Mouse (Mus musculus): ENCODE data around the gene Fam171a1.
"Not testable (repeated sequence)": the region's sequence is repeated elsewhere in the genome, so short reads cannot be mapped to it uniquely, and the experiment has no call there.

Fam171a1 gene

GRCm38 (mm10) chr2:3171774-3172173, 57.8 kb downstream of the Fam171a1 start:
- no peak for DNase-seq (ENCODE audit: low spot score)

- no peak for DNase-seq (ENCODE audit: low spot score)
These were observed 58.6 kb downstream of the Fam171a1 start for GRCm38 (mm10) chr2:3172656-3173055.

GRCm38 (mm10) chr2:3174890-3175289, 60.9 kb downstream of the Fam171a1 start:
- DNase-seq (ENCODE audit: low spot score) = no peak

- not testable (repeated sequence) for DNase-seq (ENCODE audit: low spot score)
These were observed 62.0 kb downstream of the Fam171a1 start for GRCm38 (mm10) chr2:3175988-3176387.

DNA sequence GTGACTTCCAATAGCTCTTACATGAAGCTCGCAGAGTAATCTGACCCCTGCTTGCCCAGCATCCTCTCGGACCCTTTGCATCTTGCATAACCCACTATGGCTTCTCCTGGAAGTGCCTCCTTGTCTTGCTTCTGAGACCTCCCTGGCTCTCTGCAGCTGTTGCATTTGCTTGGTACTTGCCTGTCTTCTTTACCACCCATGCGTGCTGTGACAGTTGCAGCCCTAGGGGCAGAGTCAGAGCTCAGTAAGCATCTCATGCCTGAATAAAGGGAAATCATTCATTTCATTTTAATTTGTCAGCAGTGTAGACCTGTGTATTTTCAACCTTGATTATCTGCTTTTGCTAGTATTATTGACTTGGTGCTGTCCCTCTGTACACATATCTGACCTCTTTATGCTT, 62.7 kb downstream of the Fam171a1 start:
- DNase-seq (ENCODE audit: low spot score) = no peak

DNA sequence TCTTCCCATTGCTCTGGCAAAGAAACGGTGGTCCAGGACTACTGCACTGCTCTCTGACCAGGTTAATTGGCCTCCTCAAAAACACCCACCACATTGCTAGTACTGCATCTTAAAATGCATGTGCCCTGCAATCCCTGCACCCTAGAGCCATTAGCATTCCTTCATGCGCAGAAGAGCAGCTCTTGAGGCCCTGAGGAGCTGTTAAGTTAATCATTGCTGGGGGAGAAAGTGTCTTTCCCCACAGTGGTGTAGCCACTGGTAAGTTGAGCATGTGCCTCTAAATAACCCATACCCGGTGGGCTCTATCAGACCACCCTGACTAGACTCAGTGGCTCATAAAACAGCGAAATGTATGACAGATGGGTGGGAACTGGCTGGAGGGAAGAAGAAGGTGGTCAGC, 66.5 kb downstream of the Fam171a1 start:
- no peak for DNase-seq (ENCODE audit: low spot score)

- DNase-seq (ENCODE audit: low spot score) = no peak
These were observed 69.6 kb downstream of the Fam171a1 start for GRCm38 (mm10) chr2:3183656-3184055.

GRCm38 (mm10) chr2:3185335-3185734, 71.3 kb downstream of the Fam171a1 start:
- no peak for DNase-seq (ENCODE audit: low spot score)

- no peak for DNase-seq (ENCODE audit: low spot score)
These were observed 74.9 kb downstream of the Fam171a1 start for GRCm38 (mm10) chr2:3188745-3189475.

DNA sequence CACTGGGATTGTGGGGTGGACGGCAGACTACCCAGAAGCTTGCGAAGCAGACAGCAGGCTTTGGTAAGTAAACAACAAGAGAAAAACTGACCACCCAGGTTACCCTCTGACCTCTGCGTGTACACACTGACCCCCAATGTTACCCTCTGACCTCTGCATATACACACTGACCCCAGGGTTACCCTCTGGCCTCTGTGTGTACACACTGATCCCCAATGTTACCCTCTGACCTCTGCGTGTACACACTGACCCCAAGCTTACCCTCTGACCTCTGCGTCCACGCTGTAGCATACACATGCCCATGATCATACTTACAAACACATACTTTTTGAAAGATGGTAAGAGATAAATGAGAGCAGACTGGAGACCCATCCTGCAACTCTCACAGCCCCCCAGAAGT, 77.1 kb downstream of the Fam171a1 start:
- DNase-seq (ENCODE audit: low spot score) = no peak

GRCm38 (mm10) chr2:3195511-3195910, 81.5 kb downstream of the Fam171a1 start:
- DNase-seq (ENCODE audit: low spot score) = no peak

DNA sequence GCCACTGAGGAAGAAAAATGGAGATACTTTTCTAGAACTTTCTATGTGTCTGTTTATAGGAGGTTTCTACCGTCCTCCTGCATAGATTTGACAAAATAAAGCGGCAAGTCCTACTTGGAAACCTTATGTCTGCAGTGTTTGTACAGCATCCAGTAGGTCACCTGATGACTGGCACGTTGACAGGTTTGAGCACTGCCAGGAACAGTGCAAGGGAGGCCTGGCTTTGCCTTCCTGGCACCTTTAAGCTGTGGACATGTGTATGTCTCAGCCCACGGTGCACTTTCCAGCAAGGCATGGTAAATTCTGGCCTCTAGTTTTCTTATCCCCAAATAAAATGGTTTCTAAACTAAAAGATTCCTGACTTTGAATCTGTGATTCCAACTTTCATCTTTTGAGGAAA, 86.4 kb downstream of the Fam171a1 start:
- no peak for DNase-seq (ENCODE audit: low spot score)

- no peak for DNase-seq (ENCODE audit: low spot score)
These were observed 93.1 kb downstream of the Fam171a1 start for GRCm38 (mm10) chr2:3206975-3207642.

DNA sequence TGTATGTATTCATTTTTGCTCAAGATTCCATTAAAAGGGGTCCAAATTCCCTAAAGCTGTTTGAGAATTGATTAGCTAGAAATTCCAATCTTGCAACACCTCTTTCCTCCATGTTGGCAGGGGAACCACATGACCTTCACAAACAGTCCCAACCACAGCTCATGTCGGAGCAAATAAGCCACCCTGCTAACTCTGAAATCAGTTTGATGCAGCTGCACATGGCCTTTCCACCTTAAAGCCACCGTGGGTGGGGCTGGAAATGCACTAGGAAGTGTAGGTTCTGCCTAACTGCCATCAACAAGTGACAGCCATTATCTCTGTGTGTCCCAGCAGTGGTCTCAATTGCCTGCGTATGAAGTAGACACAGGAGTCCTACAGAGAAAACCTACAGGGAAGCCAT, 101.5 kb downstream of the Fam171a1 start:
- DNase-seq (ENCODE audit: low spot score) = no peak

- no peak for DNase-seq (ENCODE audit: low spot score)
These were observed 102.6 kb downstream of the Fam171a1 start for GRCm38 (mm10) chr2:3216617-3217016.

DNA sequence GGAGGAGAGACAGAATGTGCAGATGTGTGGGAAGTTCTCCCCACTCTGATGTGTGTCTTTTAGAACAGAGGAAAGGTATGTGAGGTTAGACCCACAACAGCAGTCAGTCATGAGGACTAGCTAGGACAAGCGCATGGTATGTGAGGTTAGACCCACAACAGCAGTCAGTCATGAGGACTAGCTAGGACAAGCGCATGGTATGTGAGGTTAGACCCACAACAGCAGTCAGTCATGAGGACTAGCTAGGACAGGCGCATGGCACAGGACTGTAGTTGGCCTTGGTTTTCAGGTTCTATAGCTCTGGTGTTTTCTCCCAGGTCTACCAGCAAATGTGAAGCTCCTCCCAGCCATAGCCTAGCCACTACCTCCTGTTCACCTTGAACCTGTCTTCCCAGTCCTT, 103.6 kb downstream of the Fam171a1 start:
- DNase-seq (ENCODE audit: low spot score) = not testable (repeated sequence)

DNA sequence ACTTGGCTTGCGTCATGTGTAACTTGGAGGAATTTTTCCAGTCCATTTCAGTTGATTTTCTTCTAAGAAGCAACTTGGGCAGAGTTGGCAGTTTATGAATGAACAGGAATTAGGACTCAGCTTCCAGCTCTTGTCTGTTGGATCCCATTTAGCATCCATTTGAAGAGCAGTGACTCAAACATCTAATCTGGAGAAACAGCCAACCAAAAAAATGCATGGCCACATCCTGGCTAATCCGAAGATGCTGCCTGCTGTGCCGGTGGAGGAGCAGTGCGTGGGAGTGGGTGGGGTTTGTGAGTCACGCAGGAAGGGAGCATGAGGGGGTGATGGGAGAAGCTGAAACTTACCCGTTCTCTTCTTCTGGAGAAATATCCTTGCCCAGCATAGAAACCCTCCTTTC, 104.2 kb downstream of the Fam171a1 start:
- no peak for DNase-seq (ENCODE audit: low spot score)

- DNase-seq (ENCODE audit: low spot score) = no peak
These were observed 114.5 kb downstream of the Fam171a1 start for GRCm38 (mm10) chr2:3228475-3228874.

DNA sequence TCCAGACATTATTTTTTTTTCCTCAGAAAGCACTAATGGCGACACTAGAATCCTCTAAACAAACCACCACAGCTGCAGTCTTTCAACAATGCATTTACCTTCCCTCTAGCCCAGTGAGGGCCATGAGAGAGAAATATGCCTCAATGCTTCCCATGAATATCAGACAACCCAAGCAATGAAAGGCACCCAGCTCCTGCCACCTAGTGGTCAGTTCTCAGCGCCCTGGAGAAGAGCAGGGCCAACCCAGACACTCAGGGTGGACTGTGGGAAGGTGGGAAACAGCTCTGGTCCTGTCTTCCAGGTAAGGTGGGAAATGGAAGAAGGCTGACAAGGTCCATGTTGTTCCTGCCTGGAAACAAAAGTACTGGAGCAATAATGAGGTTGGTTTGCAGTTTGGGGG, 115.0 kb downstream of the Fam171a1 start:
- DNase-seq (ENCODE audit: low spot score) = peak; percentile 55

- no peak for DNase-seq (ENCODE audit: low spot score)
These were observed 125.2 kb downstream of the Fam171a1 start for GRCm38 (mm10) chr2:3239255-3239654.

DNA sequence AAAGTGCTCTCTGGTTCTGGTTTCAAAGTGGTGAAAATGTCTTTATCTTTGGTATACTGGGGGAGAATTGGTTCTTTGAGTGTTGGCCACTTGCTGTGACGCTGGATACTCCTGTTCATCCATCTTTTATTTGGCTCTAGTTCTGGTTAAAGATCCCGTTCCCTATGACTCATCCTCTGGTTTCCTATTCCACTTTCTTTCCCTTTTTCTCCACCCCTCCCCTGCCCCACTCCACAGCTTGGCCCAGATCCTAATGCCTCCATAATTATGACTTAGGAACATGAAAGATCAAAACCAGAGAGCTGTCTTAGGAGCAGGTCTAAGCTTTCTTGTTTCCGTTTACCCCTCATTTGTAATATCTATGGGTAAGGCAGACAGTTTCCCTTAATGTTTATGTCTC, 130.2 kb downstream of the Fam171a1 start:
- DNase-seq (ENCODE audit: low spot score) = no peak

- no peak for DNase-seq (ENCODE audit: low spot score)
These were observed 137.3 kb downstream of the Fam171a1 start for GRCm38 (mm10) chr2:3251309-3251708.

DNA sequence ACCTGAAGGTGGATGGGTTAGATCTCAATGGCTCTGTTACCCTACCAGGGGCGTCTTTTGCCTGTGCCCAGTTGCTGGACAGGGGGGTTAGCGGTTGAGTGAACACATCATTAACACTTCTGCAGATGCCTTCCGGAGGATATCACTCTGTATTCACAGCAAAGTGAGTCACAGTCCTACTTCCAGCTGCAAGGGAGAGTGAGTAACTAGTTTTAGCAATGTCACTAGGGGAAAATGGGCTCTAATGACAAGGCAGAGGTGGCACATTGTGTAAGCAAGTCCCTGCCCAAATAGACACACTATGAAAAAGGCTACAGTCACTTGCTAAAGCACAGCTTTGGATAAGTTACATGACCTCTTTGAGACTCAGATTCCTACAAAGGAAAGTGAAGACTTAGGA, 152.4 kb downstream of the Fam171a1 start:
- no peak for DNase-seq (ENCODE audit: low spot score)

DNA sequence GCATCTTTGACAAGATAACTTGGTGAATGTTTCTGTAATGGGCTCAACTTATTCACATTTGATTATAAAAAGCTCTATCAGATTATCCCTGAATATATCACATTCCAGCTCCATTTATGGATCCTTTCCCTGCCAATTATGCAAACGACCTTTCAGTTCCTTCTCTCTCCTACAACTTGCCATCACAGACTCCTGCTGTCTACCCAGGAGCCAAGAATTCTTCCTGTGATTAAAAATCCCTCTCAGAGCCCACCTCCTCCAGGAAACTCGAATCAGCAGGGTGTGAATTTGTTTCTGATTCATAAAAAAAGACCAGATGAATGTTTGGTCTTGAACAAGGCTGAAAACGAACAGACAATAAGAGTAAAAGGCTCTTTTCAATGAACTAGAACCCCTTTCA, 153.9 kb downstream of the Fam171a1 start:
- DNase-seq (ENCODE audit: low spot score) = no peak

Data from urinary bladder, postnatal 25 days (tissue).